Mouse (Mus musculus) spleen, adult 12 weeks (tissue): ENCODE results near the gene Prmt6.

Experiments
- DNase-seq: peaks from one replicate; pipeline ENCODE4 v3.0.0; 2022; ENCODE audit warnings: low spot score

Prmt6 gene

GRCm38 (mm10) chr3:110250839-110251700, at the start of gene Prmt6:
Prmt6 (minus strand) TSS chr3:110250998.
- DNase-seq = peak; percentile 69

DNA sequence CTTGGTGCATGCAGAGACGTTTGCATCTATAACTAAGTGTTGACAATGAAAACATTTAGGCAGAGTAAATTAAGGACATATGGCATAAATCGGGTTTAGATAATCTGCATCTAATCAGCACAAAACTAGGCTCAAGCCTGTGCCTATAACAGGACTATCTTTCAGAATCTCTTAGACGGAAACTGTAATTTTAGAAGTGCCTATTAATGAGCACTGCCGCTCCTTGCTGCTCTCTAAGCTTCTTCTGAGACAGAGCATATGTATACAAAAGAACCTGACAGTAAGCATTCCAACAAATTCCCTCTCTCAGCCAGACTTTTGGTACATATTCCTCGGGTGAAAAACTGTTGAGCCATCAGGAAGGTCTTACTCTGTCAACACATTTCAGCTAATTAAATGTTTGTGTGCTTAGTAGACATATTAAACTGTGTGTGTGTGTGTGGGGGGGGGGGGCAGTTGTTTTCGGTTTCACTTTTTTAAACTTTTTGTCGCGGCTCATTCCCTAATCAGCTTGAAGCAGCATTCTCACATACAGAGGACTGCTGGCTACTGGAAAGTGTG, 39.8 kb upstream of the Prmt6 start:
- DNase-seq = no peak

GRCm38 (mm10) chr3:110282651-110283050, 31.9 kb upstream of the Prmt6 start:
- DNase-seq = no peak

DNA sequence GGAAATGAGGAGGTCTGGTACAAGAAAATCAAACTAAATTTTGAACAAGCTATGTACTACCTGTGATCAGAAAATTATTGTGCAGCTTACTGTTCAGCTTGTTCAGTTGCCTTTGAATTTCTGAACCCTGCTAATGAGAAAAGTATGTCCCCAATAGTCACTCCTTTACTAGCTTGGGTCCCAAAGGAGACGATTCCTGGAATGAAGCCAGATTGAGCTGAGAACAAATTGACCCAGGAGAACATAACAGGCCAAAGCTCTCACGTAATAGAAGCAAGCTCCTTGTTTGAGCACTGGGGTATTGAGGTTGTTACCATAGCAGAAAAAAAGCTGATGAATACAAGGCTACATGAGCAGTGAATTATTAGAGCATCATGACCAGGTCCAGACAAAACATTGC, 17.0 kb upstream of the Prmt6 start:
- no peak for DNase-seq

- DNase-seq = no peak
These were observed 2.3 kb upstream of the Prmt6 start for GRCm38 (mm10) chr3:110253105-110253504.

- DNase-seq = peak; percentile 44
These were observed 633 bp downstream of the Prmt6 start for GRCm38 (mm10) chr3:110249891-110250838.

DNA sequence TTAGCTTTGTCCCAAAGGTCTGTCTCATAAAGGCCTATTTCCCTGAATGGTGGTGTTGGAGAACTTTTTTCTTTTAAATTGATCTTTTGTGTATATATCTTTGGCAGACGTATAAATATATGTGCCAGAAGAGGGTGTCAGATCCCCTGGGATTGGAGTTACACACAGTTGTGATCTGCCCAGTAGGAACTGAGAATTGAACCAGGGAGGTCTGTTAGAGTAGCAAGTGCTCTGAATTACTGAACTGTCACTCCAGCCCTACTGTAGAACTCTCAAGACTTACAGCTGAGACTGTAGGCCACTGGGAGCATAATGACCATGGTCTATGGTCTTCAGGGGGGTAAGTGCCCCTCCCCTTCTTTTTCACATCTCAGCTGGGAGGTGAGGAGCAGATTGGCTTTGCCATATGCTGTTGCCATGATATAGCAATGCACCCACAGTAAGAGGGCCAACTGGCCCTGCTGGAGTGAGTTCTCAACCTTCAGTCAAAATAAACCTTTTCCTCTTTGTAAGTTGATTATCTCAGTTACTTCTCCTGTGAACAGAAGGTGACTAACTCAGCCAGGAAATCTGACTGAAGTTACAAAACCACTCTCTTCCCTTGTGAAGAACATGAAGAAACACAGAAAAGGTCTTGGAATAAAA, 13.9 kb downstream of the Prmt6 start:
- DNase-seq = no peak
